Mouse (Mus musculus) ovary, postnatal 14 days (tissue): ENCODE measurements around the gene Fam234b.

Experiments
- DNase-seq: peaks from one replicate; pipeline ENCODE4 v3.0.0; 2022; ENCODE audit warnings: low spot score

The Fam234b gene

DNA sequence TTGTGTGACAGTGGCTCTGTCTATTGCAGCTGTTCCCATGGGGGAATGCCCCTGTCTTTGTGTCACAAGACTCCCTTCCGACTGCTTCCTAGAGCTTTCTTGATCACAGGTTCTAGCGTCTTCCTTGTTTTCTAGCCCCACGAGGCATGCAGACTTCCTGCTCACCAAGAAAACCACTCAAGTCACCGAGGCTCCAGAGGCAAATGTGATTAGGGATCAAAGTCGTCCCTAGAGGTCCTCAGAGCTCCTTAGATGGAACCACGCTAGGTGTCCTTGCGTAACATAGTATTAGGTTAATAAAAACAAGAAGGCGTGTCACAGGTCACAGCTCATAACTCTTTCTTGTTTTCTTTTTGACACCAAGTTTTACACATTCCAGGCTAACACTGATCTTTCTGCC is 13.8 kb upstream of the Fam234b start:
- DNase-seq, result no peak

DNA sequence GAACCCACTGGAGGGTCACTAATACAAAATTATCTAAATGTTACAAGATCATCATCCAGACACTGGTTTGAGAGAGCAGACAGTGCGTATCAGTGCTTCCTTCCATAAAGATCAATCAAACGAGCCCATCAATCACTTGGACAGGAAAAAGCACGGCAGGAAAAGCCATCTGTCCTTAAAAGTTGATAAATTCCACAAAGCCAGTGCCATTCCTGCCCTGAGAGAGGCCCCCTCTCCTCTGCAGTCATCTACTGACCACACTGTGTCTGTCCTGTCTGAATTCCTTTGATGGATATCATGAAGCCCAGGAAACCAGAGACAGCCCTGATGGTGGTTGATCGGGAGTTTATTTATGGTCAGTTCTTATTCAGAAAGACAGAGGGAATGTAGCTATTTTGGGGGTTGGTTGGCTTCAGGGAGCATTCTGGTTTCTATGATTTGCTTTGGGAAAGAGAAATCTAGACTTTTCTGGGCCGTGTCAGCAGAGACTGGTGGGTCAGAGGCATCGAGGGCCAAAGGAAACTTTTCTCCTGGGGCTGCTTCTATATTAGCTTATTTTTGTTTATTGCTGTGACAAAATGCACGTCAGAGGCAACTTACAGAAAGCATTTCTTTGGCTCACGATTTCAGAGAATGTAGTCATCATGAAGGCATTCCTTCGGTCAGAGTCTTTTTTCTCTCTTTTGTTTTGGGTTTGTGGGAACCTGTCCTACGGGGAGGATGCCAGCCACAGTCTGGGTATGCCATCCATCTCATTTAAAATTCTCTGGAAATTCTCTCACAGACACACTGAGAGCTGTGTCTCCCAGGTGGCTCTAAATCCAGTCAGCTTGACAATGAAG is 10.5 kb upstream of the Fam234b start:
- DNase-seq, result no peak

DNA sequence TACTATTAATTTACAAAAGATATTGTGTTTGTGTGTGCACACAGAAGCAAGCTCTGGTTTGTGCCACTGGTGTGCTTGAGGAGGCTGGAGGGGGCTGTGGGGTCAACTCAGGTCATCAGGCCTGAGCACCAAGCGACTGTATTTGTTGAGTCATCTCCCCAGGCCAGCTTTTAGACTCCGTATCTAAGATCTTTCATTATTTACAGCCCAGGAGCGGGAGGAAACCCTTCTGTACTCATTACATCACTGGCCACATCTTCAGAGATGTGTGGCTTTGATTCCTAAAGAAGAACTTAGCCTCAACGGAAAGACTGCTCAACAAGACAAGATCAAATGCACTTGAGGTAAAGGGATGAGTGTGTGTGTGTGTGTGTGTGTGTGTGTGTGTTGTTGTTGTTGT is 9.1 kb upstream of the Fam234b start:
- no peak for DNase-seq

DNA sequence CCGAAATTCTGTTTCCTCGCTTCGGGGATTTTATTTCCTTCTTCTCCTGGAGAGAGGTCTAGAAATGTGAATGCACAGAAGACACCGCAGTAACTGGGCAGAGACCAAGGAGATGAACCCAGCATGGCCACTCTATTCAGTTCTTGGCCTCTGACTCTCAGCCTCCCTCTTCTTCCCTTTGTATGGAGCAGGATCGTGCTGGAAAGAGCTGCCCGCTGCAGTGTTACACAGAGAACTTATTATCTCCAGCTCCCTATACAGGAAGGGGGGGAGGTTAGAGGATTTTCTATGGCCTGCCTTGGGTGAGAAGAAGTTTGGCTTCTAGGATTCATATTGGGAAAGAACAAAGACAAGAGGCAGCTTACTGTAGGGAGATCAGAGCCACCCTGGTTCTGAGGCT is 7.7 kb upstream of the Fam234b start:
- no peak for DNase-seq

DNA sequence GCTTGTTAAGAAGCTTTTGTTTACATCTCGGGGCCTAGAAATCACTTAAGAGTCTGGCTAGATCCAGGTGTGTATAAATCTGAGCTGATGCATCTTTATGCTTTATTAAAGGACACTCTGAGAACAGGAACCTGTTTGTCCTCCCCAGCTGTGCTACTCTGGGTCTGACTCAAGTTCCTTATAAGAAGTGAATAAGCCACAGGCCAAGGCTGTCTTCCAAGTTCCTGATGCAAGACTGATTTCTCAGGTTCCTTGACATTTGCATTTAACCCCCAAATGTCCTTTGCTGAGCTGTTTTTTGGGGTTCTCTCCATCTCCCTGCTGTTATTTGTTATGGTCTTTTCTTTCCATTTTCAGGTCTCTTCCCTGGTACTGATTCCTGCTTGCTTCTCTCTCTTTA is 5.9 kb upstream of the Fam234b start:
- no peak for DNase-seq

DNA sequence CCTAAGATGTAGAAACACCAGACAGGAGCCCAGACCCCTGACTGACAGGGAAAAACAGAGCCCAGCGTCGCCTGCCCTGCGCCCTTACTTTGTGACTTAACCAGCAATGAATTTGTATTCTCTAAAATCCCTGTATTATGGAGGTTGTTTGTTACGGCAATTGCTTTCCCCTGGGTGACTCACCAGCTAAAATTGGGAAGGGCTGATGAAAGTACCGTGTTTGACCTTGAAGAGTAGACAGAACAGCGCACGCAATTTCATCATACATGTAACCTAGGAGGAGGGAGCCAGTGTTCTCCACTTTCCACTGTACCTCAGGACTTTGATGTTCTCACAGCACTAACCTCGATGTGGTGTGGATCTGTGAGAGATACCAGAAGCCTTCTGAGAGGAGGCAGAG is 4.8 kb upstream of the Fam234b start:
- no peak for DNase-seq

DNA sequence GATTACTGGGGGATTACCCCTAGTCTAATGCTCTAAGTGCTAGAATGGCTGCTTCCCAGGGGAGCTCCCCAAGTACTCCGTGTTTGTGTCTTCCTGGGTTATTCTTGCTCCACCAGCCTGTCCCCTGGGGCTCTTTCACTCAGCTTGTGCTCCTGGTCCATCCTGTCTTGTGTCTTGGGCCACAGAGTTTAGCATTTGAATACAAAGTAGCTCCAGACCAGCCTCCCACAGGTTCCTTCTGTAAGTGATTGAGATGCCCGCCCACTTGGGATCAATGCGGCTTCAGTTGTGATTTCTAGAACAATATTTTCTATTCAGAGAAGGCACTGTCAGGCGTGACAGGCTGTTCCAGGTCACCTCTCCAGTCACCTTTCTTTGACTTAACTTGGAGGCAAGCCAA is 4.0 kb upstream of the Fam234b start:
- DNase-seq, result no peak

DNA sequence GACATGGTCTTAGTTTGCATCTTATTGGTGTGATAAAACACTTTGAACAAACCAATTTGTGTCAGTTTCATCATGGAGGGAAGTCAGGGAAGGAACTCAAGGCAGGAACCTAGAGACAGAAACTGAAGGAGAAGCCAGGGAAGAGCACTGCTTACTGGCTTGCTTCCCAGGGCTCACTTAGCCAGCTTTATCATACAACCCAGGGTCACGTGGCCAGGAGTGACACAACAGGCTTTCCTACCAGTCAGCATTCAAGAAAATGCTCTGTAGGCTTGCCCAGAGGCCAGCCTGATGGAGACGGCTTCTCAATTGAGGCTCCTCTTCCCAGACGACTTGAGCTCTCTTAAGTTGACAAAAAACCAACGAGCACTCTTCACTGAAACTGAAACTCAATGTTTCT is 2.9 kb upstream of the Fam234b start:
- DNase-seq, result no peak

DNA sequence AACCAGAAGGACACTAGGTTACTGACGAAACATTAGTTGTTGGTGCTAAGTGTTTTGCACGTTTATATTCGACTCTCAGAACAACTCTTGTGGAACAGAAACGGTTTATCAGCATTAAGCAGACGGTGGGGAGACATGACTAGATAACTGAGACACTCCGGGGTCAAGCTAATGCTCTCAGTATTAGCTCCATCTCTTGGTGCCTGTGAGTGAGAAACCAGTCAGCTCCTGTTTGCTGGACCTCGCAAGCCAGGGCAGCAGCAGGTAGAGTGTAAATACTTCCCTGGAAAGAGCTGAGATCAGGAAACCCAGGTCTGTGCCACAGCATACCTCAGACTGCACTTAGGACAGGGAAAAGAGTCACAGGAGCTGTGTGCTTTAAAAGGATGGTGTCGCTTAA is 1.1 kb upstream of the Fam234b start:
- no peak for DNase-seq

DNA sequence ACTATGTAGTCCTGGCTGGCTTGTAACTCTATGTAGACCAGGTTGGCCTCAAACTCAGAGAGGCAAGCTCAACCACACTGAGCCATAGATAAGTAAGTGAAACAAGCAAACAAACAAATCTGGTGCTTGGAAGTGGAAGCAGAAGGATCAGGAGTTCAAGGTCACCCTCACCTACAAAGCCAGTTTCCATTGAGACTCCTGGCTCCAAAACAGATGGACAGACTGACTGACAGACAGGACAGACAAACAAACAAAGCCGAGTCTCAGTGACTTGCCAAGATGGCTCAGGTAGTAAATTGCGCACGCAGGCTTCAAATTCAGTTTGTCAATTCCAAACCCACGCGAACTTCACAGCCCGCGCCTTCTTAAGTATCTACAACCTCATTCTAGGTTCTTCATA is 331 bp upstream of the Fam234b start:
- DNase-seq, result no peak

DNA sequence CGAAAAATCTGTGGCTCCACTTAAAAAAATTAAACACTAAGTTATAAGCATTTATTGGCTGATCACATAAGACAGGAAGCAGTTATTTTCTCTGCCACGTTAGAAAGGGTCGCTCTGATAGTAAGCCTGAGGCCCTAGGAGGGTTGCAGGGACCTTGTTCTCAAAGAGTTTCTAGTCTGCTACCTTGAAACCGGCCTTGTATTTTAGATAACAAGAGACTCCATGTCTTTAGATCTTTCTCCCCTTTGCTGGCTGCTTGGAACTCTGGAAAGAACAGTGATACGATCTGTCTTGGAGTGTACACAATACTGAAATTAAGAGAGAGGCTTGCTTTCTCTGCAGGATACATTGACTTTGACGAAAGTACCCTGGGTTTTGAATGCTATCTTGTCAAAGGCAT is 949 bp downstream of the Fam234b start:
- no peak for DNase-seq

DNA sequence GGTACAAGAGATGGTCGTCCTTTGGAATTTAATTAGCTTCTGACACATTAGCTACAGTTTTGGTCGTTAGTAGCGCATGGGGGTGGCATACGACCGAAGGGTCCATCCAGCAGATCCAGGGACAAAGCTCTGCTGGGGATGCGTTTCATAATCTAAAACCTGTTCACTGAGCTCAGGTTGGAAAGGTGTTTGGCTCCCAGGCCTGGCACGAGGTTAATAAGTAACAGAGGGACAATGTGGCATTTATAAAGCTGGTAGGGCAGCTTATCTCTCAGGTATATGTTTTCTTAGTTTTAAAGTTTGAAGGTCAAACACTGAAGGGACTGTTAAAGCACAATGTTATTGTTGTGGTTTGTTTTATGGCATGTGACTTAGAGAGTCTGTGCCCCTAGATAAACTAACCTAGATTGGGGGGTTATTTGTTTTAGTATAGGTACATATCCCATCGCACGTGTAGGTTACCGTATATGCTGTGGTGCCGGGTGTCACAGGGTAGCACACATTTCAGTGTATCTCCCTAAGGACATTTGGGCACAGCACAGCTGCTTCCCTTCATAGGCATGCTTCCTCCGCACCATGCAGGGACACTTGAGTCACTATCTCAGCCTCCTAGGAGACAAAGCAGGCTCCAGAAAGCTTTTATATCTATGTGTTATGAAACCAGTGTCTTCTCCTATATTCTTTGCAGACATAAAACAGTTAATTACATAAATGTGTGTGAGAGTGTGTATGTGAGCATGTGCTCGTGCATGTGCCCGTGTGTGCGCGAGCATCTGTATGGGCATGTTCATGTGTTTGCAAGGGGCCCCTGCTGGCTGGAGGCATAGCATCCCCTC is 2.6 kb downstream of the Fam234b start:
- DNase-seq, result no peak

DNA sequence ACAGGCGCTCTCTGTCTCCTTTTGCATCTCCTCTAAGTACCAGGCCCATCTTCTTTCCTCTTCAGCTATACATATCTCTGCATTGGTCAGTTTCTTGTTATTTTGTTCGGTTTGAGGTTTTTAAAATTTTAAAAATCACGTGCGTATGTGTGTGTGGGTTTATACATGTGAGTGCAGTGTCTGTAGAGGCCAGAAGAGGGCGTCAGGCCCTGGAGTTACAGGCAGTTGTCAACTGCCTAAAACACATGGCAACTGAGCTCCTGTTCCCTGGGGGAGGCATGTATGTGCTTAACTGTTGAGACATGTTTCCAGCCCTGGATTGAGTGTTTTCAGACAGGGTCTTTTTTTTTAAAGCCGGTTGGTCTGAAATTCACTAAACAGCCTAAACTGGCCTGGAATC is 4.9 kb downstream of the Fam234b start:
- no peak for DNase-seq

DNA sequence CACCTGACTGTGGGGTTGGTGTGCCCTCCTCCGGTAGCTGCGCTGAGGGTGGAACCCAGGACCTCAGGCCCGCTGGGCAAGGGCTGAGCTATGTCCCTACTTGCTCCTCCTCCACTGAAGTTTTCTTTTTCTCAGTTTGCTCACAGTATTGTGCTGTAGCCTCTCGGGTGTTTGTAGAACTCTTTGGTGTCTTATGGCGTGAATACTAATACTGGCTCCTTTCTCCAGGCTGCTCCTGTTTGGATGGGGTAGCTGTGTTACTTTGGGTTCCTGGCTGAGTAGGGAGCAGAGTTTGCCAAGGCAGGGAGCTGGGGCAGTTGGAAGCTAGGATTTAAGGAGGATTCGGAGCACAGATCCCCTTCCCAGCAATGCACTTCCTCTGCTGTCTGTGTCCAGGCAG is 6.0 kb downstream of the Fam234b start:
- no peak for DNase-seq

DNA sequence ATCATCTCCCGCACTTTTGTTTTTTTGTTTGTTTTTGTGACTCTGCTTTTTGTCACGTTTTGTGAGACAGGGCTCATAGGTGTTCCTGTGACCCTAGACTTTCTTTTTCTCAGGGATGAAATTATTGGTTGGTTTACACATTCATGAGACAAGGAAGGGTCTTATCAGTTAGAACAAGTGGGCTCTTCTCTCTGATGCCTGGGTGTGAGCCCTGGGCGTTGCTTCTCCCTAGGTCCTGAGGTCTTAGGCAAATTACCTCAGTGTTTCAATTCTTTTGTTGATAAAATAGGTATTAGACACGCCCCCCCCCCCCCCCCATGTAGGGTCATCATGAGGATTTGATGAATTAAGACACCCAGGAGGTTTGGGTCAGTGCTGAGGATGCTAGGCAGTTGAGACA is 7.1 kb downstream of the Fam234b start:
- DNase-seq, result no peak

DNA sequence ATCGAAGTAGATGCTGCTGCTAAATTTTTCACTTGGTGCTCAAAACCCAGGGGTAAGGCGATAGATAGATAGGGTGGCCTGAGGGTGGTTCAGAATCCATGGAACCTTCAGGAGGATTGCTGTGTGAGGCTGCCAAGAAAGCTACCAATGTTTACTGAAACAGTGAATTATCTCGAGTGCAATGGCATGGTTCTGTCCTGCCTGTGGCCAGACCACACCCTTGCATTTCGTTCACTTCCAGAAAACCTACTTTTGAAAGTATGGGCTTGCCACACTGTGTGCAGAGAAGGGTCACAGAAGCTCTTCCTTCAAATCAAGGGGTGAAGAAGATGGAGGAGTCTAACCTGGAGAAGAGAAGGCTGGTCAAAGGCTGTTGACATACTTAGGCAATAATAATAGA is 8.0 kb downstream of the Fam234b start:
- DNase-seq, result no peak

DNA sequence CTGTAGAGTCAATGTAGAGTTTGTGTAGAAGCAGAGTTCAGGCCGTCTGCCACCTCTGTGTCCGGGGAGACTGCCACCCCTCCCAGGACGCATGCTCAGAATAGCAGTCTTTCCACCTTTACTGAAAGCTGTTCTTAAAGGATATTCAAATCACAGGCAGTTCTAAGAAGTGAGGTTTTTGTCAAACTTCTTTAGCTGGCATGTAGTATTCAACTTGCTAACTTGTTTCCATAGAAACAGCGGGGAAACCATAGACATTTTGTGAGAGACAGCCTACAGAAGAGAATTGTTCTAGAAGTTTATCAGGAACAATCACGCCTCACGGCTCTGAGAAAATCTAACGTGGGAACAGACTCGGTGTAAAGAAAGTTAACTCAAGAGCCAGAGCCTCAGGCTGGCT is 9.1 kb downstream of the Fam234b start:
- DNase-seq, result no peak

DNA sequence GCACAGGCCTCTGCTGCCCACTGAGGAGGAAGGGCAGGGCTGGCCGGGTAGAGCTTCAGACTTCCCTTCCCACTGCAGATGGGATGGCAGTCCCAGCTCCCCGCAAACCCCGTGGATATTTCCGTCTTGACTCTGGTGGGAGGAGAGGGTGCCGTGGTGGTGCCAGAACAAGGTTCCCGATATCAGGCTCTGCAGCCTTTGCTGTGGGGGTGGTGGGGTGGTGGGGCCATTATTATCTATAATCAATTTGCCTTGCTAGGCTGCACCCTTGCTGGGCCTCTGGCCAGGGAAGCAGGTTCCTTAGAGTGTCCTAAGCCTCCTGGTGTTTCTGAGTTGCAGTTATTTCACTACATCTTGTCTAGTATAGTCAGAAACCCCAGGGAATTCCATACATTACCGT is 13.4 kb downstream of the Fam234b start:
- DNase-seq, result no peak

DNA sequence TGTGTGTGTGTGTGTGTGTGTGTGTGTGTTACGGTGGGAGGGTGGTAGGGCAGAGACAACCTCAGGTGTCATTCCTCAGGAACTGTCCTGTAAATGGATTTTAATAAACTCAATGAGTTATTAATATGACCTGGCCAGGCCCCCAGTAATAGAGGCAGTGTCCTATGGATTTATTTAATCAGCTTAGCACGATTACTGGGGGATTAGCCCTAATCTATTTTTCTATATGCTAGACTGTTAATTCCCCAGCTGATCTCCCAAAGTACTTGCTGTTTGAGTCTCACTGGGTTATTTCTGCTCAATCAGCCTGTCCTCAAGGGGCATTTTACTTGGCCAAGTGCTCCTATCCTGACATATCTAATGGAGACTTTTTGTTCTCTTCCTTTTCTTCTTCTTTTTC is 14.9 kb downstream of the Fam234b start:
- no peak for DNase-seq

DNA sequence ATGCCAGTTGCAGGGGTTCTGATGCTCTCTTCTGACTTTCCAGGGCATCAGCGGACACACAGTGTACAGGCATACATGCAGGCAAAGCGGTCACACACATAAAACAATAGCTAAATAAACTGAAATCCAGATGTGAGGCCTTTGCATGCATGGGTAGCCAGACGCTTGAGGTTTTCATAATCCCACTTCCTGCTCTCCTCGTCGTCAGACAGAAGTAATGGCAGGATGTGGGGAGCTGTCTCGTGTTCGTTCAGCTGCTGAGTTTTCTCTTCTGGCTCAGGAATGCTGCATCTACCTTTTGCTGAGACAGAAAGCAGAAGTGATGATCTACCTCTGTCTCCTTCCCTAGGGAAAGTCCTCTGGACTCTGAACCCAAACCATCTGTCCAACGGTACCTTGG is 20.6 kb downstream of the Fam234b start:
- DNase-seq, result no peak

DNA sequence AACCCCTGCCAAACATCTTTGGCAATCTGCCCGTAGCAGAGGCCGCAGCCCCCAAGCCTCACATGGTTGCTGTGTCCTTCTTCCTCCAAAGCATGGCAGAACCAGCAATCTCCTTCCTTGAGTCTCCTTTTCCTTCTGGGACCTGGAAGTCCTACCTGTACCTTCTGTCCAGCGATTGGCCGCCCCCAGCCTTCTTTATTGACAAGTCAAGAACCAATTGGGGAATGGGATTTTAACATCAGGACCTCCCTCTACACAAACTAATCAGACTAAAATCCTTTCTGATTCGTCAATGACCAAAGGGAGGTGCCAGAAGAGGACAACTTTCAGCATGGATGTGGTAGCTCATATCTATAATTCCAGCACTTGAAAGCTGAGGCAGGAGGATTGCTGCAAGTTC is 22.1 kb downstream of the Fam234b start:
- no peak for DNase-seq

DNA sequence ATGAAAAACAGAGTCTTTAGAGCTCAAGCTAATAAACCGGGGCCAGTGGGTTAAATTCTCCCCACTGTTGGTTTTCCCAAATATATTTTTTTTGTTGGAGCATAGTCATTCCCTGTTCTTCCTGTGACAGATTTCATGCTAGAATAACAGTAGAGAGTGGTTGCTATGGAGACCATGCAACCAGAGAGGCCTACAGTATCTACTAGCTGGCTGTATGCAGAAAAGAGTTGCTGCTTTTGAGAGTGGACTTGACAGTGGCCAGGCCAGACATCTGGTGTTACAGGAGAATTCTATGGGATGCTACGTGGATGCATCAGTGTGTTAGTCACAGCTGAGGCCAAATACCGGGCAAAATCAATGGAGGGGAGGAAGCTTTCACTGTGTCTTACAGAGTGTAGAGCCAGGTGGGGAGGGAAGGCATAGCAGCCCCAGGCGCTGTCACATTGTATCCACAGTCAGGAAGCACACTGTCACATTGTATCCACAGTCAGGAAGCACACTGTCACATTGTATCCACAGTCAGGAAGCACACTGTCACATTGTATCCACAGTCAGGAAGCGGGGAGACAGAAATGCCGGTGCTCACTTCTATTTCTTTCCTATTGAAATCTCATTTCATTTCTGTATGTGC is 26.1 kb downstream of the Fam234b start:
- DNase-seq, result no peak

DNA sequence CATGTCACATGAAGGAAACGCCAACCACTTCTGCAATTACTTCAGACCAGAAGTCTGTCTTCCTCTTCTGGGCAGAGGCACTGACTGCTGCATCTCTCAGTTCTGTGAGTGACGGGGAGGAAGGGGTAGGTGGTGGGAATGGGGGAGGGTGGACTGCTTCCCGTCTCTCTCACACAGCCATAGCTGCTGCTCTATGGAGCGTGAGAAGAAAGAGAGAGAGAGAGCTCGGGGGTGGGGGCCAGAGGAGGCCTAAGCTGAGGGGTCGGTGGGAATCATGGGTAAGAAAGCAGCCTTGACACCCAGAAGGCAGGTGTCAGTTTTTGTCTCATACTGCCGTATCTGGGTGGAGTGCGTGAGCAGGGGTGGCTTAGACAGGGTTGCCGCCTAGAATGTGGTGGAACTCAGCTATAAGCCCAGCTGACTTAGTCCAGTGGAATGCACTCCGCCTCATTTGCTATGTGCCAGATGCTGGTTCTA is 30.7 kb downstream of the Fam234b start:
- DNase-seq, result no peak
